Mouse (Mus musculus) liver, adult 2 months (tissue): ENCODE data around the gene Uck1.

Experiments
- CTCF ChIP-seq: fragments of 200-500 bp; IDR thresholded peaks from 2 replicates; pipeline ENCODE4 v1.5.1; 2011; ENCODE audit warnings: low read depth, low read length, control low read depth
- POLR2A ChIP-seq: fragments of 200-500 bp; IDR thresholded peaks from 2 replicates; pipeline ENCODE4 v1.6.1; 2011; ENCODE audit warnings: low read length, control low read depth; ENCODE audit not compliant: insufficient read depth; ENCODE audit errors: extremely low read depth

DNA sequence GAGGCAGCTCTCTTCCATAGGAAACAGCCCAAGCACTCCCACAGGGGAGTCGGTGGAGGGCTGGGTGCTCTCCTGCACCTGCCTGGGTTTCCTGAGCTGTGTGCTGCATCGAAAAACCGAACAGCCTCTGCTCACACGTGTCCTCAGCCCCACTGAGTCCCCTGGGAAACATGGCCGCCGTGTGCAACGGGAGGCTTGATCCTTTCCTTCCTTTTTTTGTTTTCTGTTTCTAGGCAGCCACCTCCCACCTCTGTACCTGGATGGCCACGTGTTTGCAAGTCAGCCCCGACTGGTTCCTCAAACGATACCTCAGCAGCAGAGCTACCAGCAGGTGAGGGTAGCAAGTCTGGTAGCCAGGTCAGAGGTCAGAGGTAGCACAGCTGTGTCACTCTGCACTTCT is 37.9 kb downstream of the Uck1 start:
- TF ChIP-seq CTCF (no peak), POLR2A (no peak)
